Mouse (Mus musculus) heart, embryonic 11.5 days (tissue): ENCODE data around the gene Phf10. TPM values are rescaled to one million over a fixed set of nuclear protein-coding genes. Genes with fewer than 3 reads are reported as not detected.
"Not testable (repeated sequence)": the region's sequence is repeated elsewhere in the genome, so short reads cannot be mapped to it uniquely, and the experiment has no call there.

Experiments
- ATAC-seq: fragments of 200-750 bp; cut with Nextera tagmentation; replicated peaks from 2 replicates; pipeline ENCODE4 v1.8.0; 2017; ENCODE audit warnings: moderate library complexity; ENCODE audit not compliant: insufficient number of reproducible peaks, low FRiP score, low TSS enrichment
- H3K27ac ChIP-seq: fragments of 300-500 bp; sonication (generic); 2 replicates; pipeline ENCODE4 v1.5.1; 2014; ENCODE audit warnings: mild to moderate bottlenecking, low read depth, low read length
- H3K27me3 ChIP-seq: fragments of 300-500 bp; sonication (generic); 2 replicates; pipeline ENCODE4 v1.6.1; 2014; ENCODE audit warnings: mild to moderate bottlenecking, low read length, mixed read lengths; ENCODE audit not compliant: control insufficient read depth, insufficient read depth
- H3K36me3 ChIP-seq: fragments of 300-500 bp; sonication (generic); 2 replicates; pipeline ENCODE4 v1.6.1; 2014; ENCODE audit warnings: mild to moderate bottlenecking, low read length, moderate library complexity, mixed read lengths; ENCODE audit not compliant: control insufficient read depth, insufficient read depth
- H3K4me1 ChIP-seq: fragments of 300-500 bp; sonication (generic); 2 replicates; pipeline ENCODE4 v1.6.1; 2014; ENCODE audit warnings: low read length; ENCODE audit not compliant: control insufficient read depth, insufficient read depth
- H3K4me2 ChIP-seq: fragments of 300-500 bp; sonication (generic); 2 replicates; pipeline ENCODE4 v1.6.1; 2014; ENCODE audit warnings: mild to moderate bottlenecking, moderate library complexity
- H3K4me3 ChIP-seq: fragments of 300-500 bp; sonication (generic); 2 replicates; pipeline ENCODE4 v1.5.1; 2014; ENCODE audit warnings: low read depth, low read length
- H3K9ac ChIP-seq: fragments of 300-500 bp; sonication (generic); 2 replicates; pipeline ENCODE4 v1.6.1; 2014; ENCODE audit warnings: mild to moderate bottlenecking, low read depth, low read length, moderate library complexity
- H3K9me3 ChIP-seq: fragments of 300-500 bp; sonication (generic); replicated peaks from 2 replicates; pipeline ENCODE4 v1.6.1; 2016; ENCODE audit warnings: low read length; ENCODE audit not compliant: control insufficient read depth
- WGBS: fragments of 180-500 bp; shearing (Covaris S2); extraction: QIAGEN DNeasy Blood & Tissue Kit; methylation state at CpG from one replicate; pipeline ENCODE4 v1.1.7; 2014; ENCODE audit not compliant: insufficient replicate concordance; 5-methylcytosine and 5-hydroxymethylcytosine counted together
- polyA plus RNA-seq: library from polyadenylated mRNA; unstranded; fragments of >200 nt; fragmentation: Nextera tagmentation; extraction: Ambion mirVana; gene quantifications from 2 replicates; pipeline ENCODE4 v1.2.1, GENCODE M21; 2014

Phf10 gene
- polyA plus RNA-seq, 1 experiment from 2014 or later = 36.7 TPM

- Histone ChIP-seq H3K4me3 (no peak overlapping the region), H3K36me3 (no peaks in the 10 kb centered on the region), H3K27ac (no peak overlapping the region), H3K9me3 (no peaks in the 10 kb centered on the region), H3K27me3 (no peaks in the 10 kb centered on the region; the same call in 1 of the 2 replicates), H3K4me1 (no peaks in the 10 kb centered on the region), H3K4me2 (no peak overlapping the region), H3K9ac (no peak overlapping the region)
- ATAC-seq = no peak
- 76% methylated on average over 5 of the region's 5 CpGs for WGBS
Measured at GRCm38 (mm10) chr17:14909331-14909730, 51.7 kb downstream of the Phf10 start.

DNA sequence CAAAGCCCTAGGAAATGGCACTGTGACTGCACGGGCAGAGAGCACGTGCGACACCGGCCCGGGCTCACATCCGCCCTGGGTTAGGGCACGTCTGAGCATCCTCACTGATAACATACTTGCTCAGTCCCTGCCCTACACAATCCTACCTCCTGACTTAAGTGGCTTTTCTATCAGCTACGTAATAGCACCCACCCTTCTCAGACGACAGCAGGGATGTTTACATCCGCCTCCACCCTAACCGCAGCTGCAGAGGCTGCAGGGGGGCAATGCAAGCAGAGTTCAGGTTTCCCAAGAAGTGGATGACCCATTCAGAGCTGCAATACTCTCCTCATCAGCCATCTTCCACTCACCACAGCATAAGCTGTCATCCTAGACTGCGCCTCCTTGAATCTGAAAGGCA is 53.9 kb downstream of the Phf10 start:
- H3K9ac ChIP-seq = no peak overlapping the region
- H3K9me3 ChIP-seq = no peaks in the 10 kb centered on the region
- H3K27me3 ChIP-seq = peaks cover 2% of the 10 kb centered on the region; the same call in 1 of the 2 replicates
- H3K27ac ChIP-seq = no peak overlapping the region
- H3K36me3 ChIP-seq = no peaks in the 10 kb centered on the region
- H3K4me3 ChIP-seq = no peak overlapping the region
- WGBS = 58% methylated on average over 12 of the region's 12 CpGs
- ATAC-seq = no peak
- H3K4me2 ChIP-seq = no peak overlapping the region
- H3K4me1 ChIP-seq = no peaks in the 10 kb centered on the region

- Histone ChIP-seq H3K27me3 (peaks cover 2% of the 10 kb centered on the region; the same call in 1 of the 2 replicates), H3K4me2 (no peak overlapping the region), H3K36me3 (no peaks in the 10 kb centered on the region), H3K27ac (no peak overlapping the region), H3K4me1 (no peaks in the 10 kb centered on the region), H3K4me3 (no peak overlapping the region), H3K9ac (no peak overlapping the region), H3K9me3 (no peaks in the 10 kb centered on the region)
- 53% methylated on average over 1 of the region's 1 CpGs for WGBS
- ATAC-seq = no peak
Measured at GRCm38 (mm10) chr17:14906611-14907010, 54.5 kb downstream of the Phf10 start.

DNA sequence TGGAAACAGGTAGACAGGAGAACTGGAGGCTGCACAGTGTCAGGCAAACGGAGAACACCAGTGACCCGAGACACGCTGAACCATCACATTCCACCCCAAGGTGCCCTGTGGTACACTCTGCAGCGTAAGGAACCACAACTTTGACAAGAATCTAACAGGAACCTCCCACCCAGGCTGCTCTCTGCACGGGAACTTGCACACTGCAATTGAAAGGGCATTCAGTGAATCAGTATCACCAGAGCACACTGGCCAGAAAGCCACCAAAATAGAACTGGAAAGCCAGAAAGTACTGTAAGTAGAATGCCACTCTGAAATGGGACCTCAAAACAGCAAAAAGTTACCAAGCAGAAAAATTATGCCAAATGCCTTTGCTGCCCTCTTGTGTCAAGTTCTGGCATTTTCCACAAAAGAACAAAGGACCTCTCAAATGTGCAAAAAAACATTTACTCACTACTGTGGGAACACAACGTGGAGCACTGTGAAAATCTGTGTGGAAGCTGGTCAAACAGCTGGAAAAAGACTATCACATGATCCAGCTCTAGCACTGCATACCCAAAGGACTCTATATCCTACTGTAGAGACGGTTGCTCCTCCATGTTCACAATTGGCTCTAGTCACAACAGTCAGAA is 56.3 kb downstream of the Phf10 start:
- Histone ChIP-seq H3K9ac (no peak overlapping the region), H3K27me3 (peaks cover 2% of the 10 kb centered on the region; the same call in 1 of the 2 replicates), H3K9me3 (no peaks in the 10 kb centered on the region), H3K36me3 (no peaks in the 10 kb centered on the region), H3K4me2 (no peak overlapping the region), H3K4me1 (no peaks in the 10 kb centered on the region), H3K4me3 (no peak overlapping the region), H3K27ac (no peak overlapping the region)
- WGBS = 54% methylated on average over 7 of the region's 7 CpGs
- no peak for ATAC-seq

DNA sequence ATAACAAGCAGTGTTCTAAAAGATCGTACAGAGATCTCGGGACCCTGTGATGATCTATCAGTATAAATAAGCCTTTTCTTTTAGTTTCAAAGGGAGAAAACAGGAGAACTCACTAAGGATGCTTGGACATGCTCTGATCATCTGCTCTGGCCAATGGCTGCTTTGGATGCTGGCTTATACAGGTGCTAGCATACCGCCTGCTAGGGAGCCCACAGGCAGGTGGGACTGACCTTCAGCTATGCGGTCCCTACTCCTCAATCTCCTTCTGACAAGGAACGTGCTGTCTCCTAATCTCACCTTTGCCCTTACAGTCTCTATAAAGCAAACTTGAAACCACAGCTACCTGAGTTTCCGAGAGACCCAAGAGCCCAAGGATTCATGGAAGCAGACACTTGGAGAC is 56.9 kb downstream of the Phf10 start:
- H3K27ac ChIP-seq = no peak overlapping the region
- no peaks in the 10 kb centered on the region for H3K4me1 ChIP-seq
- H3K9ac ChIP-seq = no peak overlapping the region
- peaks cover 2% of the 10 kb centered on the region; the same call in 1 of the 2 replicates for H3K27me3 ChIP-seq
- no peaks in the 10 kb centered on the region for H3K36me3 ChIP-seq
- 0 out of 2 replicates have a peak, but pooled peaks have one; percentile 10 for ATAC-seq
- no peak overlapping the region for H3K4me3 ChIP-seq
- H3K4me2 ChIP-seq = no peak overlapping the region
- H3K9me3 ChIP-seq = no peaks in the 10 kb centered on the region
- 84% methylated on average over 6 of the region's 6 CpGs for WGBS

DNA sequence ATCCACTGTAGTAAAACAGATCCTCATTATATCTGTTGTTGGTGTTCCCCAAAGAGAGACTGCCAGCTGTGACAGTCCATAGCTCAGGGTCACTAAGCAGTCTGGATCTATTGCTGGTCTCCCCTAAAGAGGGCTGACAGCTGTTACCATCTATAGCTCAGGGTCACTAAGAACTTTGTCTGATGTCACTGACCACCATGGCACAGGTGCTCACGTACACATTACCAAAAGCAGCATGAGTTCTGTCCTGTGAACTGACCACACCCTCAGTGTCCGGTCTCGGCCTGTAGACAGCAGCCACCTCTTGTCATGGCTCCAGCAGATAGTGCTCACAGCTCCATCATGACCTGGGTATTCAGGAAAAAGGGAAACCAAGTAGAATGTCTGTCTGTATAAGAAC is 57.9 kb downstream of the Phf10 start:
- 77% methylated on average over 3 of the region's 3 CpGs for WGBS
- Histone ChIP-seq H3K9ac (no peak overlapping the region), H3K36me3 (no peaks in the 10 kb centered on the region), H3K4me3 (no peak overlapping the region), H3K4me1 (no peaks in the 10 kb centered on the region), H3K27ac (no peak overlapping the region), H3K4me2 (no peak overlapping the region), H3K9me3 (no peaks in the 10 kb centered on the region), H3K27me3 (peaks cover 2% of the 10 kb centered on the region; the same call in 1 of the 2 replicates)
- no peak for ATAC-seq

DNA sequence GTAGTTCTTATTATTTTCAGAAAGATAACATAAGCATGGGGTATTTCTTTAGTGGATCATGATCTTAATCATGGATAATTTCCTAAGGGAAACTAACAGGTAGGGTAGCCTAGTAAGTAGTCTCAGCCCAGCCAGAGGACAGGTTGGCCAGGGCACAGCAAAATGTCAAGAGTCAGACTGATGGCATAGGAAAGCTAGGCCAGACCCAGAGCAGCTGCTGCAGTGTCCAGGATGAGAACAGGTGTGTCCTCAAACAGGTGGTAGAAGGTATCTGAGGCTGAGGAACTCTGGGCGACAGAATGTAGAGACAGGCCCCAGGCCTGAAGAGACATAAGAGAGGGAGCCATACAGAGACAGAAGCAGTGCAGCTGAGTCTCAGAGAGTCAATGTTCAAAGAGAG is 62.1 kb downstream of the Phf10 start:
- H3K36me3 ChIP-seq = no peaks in the 10 kb centered on the region
- no peak overlapping the region for H3K4me2 ChIP-seq
- H3K4me1 ChIP-seq = no peaks in the 10 kb centered on the region
- H3K9me3 ChIP-seq = no peaks in the 10 kb centered on the region
- 60% methylated on average over 1 of the region's 1 CpGs for WGBS
- ATAC-seq = no peak
- H3K27ac ChIP-seq = no peak overlapping the region
- H3K9ac ChIP-seq = no peak overlapping the region
- 0 out of 2 replicates have a peak, but pooled peaks cover 2% of the 10 kb centered on the region for H3K27me3 ChIP-seq
- no peak overlapping the region for H3K4me3 ChIP-seq

- not testable (repeated sequence) for ATAC-seq, H3K27me3 ChIP-seq, H3K9ac ChIP-seq, H3K9me3 ChIP-seq, H3K36me3 ChIP-seq, H3K27ac ChIP-seq, H3K4me2 ChIP-seq, H3K4me3 ChIP-seq, H3K4me1 ChIP-seq
Measured at GRCm38 (mm10) chr17:14895058-14895457, 66.0 kb downstream of the Phf10 start.
